Mouse (Mus musculus): ENCODE measurements at regions not wholly inside any gene's neighbourhood (a gene's known extent, or its start where the extent isn't known, plus 50 kb on each side); places are given as distances from the start of the nearest gene placed in this dataset.
"Not testable (repeated sequence)": the region's sequence is repeated elsewhere in the genome, so short reads cannot be mapped to it uniquely, and the experiment has no call there.

DNA sequence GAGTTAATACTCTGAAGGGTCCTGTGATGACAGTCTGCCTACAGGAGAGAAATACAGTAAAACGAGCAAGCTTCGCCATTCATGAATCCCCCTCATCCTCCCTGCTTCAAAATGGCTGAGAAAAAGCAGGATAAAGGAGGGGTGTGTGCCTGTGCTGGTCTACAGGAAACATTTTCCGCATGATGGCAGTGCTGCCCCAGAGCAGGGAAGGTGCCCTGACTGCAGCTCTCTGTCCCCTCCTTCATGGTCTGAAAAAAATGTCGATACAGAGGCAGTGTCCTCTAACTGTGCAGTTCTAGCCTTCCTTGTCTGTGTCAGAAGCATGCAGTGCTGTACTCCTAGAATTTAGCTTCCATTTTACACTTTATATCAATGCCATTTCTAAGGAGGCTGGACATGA lies 166.7 kb upstream of the Olfr1324 start:
- not testable (repeated sequence) for TF ChIP-seq CTCF (IDR thresholded peaks at IDR 0.05; ENCODE audit: low read depth, low read length); POLR2A (IDR thresholded peaks at IDR 0.05; ENCODE audit: insufficient read depth, low read length)
